Mouse (Mus musculus): ENCODE measurements around the gene Neurod2.

The Neurod2 gene

DNA sequence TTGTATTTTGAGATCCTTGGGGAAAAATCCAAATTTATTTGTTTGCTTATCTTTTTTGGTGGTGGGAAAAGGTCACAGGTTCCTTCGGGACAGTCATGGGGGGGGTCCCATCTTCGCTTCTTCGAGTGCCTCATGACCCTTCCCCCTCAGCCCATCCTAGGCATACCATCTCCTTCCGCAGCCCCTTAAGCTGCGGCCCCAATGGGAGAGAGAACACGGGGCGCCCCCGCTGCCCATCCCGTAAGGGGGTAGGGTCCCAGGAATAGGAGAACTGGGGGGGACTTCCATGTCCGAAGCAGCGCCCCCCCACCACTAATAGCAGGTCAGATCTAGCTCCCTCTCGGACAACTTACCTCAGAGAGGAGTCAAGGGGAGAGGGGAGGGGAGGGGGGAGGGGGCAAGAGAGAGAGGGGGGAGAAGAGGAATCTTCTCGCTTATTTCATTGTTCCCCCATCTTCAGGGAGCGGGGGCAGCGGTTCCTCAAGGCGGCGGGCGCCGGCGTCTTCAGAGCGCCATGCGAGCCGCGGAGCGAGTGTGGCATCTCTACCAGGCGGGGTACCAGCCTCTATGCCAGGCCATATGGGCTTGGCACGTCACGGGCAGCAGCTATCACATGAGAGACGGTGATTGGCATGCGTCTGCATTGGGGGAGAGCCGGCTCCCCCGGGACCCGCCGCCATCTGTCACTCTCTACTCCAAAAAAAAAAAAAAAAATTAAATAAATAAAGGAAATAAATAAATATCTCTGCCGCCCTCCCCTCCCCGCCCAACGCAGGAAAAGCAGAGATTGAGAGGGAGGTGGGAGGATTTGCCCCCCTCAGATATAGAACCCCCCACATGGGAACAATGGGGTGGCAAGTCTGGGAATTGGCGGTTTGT is at the start of gene Neurod2:
Gene Neurod2, minus strand, starts transcription at position 568 of the 879 bp plus-strand sequence.
- no peak for DNase-seq

DNA sequence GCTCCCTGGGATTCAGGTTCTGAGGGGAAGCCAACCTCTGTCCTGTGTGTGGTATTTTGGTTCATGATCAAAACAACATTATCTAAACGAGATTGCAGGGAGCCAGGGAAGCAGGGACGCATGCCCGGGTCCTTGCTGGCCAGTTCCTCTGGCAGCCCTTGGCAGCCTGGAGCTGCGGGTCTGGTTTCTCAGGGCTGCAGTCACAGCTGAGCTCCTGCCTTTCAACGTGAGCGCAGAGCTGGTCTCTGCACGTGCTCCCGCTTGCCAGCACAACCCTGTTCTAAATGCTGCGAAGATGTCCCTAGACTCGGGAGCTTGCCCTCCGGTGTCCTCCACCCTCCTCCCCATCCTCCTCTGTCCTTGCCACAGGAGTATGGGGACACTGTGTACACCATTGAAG is 48.3 kb upstream of the Neurod2 start:
- no peak for DNase-seq

DNA sequence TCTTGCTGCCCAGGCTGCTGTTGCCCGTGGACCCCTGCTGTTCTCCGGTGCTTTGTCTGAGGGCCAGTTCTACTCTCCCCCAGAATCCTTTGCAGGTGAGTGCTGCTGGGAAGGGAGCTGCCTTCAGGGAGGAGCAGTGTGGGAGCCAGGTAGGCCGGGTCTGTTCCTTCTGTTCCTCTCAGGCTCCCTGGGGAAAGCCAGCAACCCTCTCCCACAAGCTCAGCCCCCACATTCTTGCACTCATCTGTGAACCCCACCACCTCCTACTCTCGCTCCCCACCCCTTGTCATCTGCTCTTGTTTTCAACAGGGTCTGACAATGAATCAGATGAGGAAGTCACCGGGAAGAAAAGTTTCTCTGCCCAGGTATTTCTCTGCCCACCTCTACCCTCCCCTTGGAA is 47.3 kb upstream of the Neurod2 start:
- DNase-seq: no peak

DNA sequence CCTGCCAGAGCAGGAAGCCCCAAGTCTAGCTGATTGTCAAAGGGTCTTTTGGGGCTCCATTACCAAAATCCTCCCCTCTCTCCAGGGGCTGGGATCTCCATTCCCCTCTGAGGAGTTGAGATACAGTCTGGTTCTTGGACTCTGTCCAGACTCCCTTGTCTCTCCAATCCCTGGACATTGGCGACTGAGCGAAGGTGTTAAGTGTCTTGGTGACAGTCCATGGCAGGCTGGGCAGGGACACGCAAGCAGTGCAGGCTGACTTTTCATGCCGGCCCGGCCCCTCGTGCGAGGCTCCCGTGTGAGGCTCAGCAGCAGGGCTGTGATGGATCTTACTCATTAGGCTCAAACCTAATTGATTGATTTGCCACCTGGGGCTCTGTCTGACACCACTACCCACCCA is 44.8 kb upstream of the Neurod2 start:
- DNase-seq: no peak

DNA sequence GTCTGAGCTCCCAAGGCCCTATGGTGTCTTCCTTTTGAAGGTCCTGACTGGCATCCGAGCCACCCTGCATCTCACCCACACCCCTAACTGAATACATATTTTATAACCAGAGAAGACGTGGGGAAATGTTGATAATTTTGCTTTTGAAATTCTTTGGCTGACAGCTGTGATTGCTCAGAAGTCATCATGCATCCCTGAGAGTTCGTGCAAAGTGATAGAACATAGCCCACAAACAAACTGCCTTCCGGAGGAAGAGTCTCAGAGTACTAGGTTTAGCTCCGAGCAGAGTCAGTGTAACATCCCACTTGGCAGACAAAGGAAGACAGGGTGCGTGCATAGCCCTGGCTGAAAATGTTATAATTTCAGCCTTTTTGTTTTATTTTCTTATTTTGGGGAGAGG is 43.8 kb upstream of the Neurod2 start:
- DNase-seq: no peak

DNA sequence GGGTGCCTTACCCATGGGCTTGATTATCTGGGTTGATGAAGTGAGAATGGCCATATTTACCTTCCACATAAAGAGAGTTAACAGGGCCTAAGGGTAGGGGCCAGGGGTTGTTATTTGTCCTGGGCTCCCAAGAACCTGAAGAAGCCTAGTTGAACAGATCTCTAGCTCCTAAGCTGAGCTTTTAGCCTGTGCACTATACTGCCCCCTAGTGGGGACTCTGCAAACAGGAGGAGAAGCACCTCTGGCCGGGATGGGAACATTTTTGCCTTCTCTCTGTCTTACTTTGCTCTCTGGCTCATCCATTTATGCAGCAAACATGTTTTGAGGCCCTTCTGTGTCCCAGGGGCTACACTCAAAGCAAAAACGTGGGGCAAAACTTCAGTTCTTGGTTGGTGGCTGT is 43.0 kb upstream of the Neurod2 start:
- peak; percentile 67 to 77 for DNase-seq

DNA sequence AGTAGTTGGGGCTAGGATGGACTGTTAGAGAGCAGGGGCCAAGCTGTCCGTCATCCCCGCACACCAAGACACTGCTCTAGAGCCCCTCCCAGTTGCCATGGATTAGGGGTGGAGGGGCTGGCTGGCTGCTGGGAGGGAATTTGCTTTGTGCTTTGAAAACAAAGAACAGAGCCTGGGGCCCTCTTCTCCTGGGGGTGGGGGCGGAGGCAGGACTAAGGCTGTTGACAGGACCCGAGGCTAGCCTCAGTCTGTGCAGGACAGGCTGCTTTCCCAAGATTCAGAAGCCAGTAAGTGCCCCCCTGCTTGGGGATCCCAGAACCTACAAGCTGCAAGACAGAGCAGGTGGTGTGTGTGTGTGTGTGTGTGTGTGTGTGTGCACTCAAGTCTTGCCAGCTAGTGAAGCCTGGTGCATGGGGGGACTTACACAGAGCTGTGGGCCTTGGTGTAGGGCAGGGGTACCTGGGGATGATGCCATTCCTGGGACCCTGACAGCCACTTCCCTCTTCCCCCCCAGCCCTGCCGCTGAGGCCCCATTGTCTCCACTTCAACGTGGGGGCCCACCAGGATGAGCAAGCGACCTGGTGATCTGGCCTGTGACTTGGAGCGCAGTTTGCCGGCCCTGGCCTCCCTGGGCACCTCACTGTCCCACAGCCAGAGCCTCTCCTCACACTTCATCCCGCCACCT is 42.2 kb upstream of the Neurod2 start:
- no peak for DNase-seq

DNA sequence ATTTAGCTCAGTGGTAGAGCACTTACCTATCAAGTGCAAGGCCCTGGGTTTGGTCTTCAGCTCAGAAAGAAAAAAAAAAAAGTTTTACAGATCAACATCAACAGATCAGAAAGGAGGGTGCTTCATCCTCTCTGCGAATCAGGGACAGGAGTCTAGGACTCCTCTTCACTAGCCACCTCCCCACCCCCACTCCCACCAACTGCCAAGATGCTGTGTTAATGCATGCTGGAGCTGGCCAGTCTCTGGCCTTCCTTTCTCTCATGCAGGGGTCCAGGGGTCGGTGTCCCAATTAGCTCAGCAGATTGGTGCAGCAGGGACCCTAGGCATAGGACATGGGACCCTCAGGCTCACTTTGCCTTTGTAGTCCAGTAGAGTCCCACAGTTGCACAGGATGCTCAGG is 41.1 kb upstream of the Neurod2 start:
- DNase-seq: no peak

DNA sequence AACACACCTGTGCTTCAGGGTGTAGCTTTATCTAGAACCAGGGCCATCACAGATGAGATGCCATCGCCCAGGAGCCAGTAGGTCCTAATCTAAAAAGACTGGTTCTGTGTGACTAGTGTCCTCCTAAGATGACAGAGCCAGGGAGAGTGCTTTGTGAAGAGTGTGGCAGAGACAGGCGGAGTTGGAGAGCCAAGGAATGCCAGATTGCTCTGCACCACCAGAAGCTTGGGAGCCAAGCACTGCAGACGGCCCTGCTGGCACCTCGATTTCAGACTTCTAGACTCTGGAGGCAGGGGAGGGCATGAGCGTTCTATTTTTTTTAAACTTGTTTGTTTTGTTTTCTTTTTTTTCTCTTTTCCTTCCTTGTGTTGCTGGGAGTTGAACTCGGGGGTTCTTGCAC is 39.9 kb upstream of the Neurod2 start:
- no peak for DNase-seq

DNA sequence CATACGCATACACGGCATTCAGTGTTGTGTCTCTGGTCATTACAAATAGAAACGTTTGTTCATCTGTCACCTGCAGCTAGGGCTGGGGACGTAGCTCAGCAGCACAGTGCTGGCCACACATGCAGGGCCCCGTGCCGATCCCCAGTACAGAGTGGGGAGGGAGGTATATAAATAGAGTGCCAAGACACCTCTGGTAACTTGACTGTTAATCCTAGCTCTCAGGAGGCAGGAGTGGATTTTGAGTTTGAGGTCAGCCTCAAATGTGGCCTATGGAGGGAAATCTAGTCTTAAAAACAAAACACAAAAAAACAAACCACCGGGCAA is 38.4 kb upstream of the Neurod2 start:
- no peak for DNase-seq

DNA sequence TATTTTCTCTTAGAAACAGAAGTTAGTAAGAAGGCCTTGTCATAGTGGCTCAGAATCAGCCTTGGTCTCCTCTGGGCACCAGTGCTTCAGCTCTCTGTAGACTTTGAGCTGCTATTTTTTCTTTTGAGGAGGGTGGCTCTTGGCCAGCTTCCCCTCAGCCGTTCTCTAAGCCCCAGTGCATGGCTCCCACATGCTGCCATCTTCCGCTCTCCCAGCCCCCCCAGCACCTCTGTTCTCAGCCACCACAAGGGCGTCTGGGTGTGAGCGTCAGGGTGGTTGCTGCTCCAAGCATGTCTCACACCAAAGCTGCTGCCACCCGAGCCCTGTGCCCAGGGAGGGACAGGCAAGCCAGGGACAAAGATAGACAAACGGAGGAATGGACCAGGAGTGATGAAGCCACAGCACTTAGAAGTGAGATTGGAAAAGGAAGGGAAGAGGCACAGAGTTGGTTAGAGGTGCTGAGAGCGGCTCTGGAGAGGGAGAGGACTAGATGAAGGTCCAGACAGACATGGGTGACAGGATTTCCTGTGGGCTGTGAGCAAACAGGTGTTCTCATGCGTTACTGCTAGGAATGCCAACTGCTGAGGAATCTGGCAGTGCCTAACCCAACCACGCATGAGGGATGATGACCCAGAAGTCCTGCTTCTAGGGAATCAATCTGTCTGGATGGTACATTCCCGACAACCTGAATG is 37.9 kb upstream of the Neurod2 start:
- no peak for DNase-seq

DNA sequence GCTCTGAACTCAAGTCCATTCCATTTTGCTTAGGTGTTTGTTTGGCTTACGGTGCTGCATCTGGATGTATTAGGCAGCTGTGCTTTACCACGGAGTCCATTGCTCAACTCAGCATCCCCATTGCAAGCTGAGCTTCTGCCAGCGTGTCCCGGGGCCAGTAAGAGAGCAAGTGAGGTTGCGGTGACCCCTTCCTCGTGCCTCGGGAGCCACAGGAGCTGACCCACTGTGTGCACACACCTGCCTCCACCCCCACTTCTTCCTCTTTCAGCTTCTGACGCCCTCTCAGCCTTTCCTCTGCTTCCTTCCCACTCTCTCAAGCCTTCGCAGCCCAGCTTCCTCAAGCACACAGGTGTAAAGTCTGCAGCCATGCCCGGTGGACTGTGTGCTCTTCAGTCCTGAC is 36.8 kb upstream of the Neurod2 start:
- DNase-seq: no peak

DNA sequence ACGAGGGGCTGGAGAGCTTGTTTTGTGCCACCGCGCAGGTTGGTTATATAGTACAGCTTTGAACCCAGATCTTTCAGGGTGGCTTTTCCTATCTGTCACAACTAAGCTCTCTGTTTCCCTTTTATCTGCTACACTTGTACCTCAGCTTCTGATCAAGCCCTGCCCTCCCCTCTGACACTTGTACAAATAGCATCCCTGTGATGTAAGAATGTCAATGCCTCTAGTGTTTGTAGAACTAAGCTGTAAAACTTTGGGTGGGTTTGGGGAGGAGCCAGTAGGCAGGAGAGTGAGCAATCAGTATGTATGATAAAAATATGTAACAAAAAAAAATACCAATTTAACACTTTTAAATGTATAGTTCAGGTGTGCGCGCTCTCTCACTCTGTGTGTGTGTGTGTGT is 35.0 kb upstream of the Neurod2 start:
- DNase-seq: no peak

DNA sequence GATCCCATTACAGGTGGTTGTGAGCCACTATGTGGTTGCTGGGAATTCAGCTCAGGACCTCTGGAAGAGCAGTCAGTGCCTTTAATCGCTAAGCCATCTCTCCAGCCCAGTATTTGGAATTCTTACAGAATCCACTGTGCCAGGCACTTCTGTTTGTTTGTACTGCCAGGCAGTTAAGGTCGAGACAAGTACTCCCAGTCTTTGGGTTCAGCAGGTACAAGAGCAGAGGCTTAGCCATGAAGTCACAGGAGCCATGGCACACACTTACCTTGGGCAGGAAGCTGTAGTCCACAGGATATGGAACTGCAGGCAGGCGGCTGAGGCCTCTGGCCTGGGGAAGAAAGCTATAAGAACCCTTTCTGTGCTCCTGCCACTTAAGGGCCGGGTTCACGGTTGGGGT is 34.4 kb upstream of the Neurod2 start:
- DNase-seq: no peak

DNA sequence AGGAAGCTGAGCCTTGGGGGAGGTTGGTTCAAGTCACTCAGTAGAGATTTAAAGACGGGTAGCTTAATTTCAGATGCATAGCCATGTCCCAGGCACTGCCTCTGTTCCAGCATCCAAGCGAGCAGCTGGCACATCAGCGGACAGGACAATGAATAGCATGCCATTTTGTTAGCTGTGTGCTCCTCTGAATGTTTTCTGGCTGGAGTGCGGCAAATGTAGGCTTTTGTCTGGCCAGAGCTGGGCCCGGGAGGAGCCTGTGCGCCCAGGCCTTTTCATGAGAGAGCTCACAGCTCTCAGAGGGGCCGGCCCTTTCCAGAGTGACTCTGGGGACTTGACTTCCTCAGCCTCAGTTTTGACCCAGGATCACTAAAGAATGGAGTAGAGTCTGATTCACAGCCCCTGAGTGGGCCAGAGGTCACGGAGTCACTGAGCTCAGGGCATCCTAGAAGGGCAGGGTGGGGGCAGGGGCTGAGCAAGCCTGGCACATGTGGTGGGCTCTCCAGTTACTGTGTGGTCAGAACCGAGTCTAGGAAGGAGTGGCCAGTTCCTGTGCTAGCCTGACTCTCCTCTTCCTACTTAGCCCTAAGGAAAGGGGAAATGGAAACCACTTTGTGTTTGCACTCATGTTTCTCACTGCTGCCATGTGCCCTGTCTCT is 31.5 kb upstream of the Neurod2 start:
- DNase-seq: no peak

DNA sequence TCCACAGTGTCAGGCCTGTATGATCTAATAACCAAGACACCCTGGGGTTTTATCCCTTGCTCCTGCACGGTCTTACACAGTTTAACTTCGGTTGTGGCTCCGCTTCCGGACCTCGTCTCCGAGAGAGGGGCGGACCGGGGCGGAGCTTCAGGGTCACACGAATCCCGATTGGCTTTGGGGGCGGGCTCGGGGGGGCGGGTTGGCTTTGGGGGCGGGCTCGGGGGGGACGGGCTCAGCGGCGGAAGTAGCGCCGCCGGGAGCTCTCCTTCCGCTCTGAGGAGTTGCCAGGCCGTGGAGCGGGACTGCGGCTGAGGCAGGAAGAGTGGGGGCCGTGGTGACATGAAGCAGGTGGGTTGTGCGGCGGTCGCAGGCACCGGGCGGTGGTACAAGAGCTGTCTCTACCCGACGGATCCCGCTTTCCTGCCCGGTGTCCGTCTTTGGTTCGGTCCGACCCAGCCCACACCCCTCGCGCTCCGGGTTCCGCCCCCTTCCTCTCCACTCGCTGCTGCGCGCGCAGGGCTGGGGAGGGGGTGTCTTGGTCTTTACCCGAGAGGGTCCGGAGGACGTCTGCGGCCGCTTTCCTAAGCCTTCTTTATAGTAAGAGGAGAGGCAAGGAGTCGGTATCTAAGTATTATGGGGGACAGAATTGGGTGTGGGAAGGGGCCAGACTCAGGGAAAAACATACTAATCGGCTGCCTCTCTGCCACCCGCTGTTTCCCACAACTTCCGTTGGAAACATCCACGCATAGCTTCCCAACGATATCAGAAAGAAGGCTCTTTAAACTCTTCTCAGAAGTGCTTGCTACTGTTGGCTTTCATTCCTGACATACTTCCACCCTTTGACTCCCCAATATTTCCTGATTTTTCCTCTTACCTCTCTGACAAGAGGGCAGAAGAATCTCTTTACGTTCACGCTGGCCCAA is 29.0 kb upstream of the Neurod2 start, which contains the start of gene Stard3:
Gene Stard3, plus strand, starts transcription at position 208 of the 923 bp plus-strand sequence.
- DNase-seq: peak; percentile 96 to 97

DNA sequence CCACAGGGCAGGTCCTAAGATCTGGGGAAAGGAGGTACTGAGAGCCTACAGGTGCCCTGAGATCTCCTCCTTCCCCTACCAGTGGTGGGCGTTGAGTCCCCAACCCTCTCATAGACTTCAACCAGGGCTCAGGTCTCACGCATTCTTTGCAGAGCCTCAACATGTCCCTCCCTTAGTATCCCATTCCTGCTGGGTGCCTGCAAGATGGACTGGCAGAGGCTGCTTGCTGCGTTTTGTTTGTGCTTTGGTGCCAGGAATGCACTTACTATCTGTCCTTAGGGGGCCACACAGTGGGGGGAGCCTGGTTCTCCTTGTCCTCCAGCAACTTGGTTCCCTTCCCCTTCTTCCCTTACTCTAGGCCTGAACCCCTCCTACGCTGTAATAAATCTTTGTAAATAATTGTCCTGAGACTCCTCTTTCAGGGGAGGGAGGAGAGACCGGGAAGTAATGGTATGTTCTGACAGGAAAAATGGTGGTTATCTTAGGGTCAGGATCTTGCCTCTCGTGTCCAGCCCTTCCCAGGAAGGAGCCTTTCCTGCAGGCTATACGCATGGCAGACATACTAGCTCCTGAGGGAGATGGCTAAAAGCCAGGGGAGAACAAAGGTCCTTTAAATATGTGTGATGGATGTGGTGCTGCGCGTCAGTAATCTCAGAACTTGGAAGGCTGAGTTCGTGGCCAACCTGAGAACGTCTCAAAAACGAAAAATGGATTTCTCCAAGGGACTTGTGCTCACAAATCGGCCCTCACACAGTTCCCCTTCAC is 28.1 kb upstream of the Neurod2 start:
- DNase-seq: peak in 1 of 2 experiments; percentile 60

DNA sequence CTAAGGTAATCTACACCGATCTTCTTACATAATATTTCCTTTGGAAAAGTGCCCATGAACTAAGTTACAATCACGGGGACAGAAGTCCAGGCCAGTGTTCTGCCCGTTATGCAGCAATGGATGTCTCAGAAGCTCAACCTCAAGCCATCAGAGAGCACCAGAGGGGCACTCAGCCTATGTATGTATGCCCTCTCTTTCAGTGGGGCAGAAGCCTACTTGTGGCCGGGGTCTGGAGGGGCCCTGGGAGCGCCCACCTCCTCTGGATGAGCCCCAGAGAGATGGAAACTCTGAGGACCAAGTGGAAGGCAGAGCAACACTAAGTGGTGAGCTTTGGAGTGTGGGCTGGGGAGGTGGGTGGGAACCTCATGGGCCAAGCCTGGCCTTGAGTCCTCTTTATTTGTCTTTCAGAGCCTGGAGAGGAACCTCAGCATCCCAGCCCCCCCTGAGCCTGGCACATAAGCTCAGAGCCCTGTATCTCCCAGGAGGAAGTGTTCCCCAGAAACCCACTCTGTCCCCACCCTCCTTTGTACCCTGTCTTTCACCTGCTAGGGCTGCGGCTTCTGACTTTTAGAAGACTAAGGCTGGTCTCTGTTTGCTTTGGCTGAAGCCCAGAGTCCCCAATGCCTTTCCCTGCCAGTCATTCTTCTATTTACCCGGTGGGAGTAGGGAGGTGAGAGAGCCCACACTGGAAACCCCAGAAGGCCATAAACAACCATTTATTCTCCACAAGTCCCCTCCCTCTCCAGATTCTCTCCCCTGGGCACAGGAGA is 27.4 kb upstream of the Neurod2 start:
- no peak for DNase-seq

DNA sequence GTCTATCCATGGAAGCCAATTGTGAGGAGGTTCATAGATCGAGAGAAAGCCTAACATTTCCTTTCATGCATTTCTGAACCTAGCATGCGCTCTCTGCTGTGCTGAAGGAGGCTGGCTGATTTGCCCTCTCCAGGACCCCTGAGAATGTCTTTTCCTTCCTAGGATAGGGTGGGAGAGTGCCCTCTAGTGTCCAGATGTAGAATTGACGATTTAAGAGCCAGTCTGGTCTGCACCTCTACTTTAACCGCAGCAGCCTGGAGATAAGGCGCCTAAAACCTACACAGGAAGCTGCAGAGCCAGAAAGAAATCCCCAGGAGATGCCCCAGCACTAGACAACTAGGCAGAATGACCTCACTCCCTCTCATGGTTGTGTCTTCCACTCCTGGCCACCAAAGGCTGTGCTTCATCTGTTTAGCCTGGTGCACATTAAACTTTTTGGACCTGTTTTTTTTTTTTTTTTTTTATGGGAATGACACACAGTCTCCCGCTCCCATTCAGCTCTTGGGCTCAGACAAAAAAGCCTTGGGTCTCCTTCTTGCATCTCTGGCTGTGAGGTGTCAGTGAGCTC is 26.4 kb upstream of the Neurod2 start:
- peak in 1 of 2 experiments; percentile 69 for DNase-seq

DNA sequence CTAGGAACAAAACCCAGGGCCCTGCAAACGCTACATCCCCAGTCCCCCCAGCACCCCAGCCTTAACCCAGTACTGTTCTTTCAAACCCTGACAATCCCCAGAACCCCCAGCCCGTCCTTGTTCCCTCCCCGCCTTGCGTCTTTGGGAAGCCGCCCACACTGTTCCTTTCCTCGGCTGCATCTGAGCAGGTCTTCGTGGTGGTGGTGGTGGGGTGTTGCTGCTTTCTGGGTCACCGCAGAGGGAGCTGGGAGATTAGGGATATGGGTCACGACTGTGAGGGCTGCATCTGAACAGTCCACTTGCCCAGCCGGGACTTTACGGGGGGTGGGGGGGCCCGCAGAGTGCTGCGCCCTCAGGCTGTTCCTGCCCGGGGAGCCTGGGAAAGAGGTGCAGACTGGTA is 25.0 kb upstream of the Neurod2 start:
- DNase-seq: no peak
